Mouse (Mus musculus): ENCODE measurements around the gene Myom1.

DNA sequence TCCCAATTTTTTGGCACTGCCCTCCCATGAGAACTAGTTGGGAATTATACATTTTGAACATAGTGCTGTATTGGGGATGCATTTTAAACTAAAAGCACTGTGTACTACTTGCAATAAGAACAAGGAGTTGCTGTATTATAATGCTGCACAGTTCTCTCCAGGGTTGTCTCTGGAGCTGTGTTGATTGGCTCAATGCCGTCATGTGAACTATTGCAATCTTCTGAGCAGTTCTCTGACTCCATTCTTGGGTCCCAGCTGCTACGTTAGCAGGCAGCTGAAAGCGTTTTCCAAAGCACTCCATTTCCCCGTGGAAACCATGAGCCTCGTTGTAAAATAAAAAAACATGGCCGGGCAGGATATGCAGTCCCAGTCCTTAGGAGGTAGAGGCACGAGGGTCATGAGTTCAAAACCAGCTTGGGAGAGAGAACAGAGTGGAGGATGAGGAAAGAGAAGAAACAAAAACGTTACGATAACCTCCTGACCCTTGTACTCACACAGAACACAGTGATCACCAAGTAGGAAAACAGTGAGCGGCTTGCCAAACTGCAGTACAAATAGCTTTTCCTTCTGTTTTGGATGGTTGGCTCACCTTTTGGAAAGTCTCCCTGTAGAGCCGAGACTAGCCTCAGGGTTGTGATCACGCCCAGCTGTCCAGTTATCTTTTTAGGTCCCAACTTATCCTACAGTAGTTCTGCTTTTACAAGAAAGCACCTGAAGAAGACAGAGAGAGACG, 60.6 kb downstream of the Myom1 start:
- no peak for TF ChIP-seq POLR2A (IDR thresholded peaks at IDR 0.05; ENCODE audit: borderline replicate concordance, insufficient read depth, low read length)
- no peak for TF ChIP-seq CTCF (IDR thresholded peaks at IDR 0.05; ENCODE audit: borderline replicate concordance, insufficient read depth, low read depth, low read length)

Measured in cerebellum, adult 2 months (tissue).